Mouse (Mus musculus): ENCODE measurements around the gene Proz.

- TF ChIP-seq CTCF (IDR thresholded peaks at IDR 0.05; ENCODE audit: control insufficient read depth, insufficient read depth, insufficient replicate concordance, low read depth, low read length) (no peak), POLR2A (IDR thresholded peaks at IDR 0.05; ENCODE audit: control insufficient read depth, low read depth, low read length) (no peak)
Observed at GRCm38 (mm10) chr8:13041459-13041858, 19.3 kb upstream of the Proz start.

Measured in testis, adult 2 months (tissue).